Mouse (Mus musculus) left cerebral cortex, adult 9 months (tissue): Measurements from ENCODE around the gene Tvp23b.

Experiments used
- DNase-seq, 2 experiments: peaks; one replicate each; pipeline ENCODE4 v3.0.0; 2022; ENCODE audit warnings: low spot score in 2 of 2

Gene Tvp23b

GRCm38 (mm10) chr11:62901699-62902323 is 22.6 kb downstream of the Tvp23b start:
- DNase-seq: peak; percentile 65 to 88

GRCm38 (mm10) chr11:62903871-62904495 is 24.7 kb downstream of the Tvp23b start:
- no peak for DNase-seq

GRCm38 (mm10) chr11:62909720-62910306 is 30.6 kb downstream of the Tvp23b start:
- DNase-seq: no peak

GRCm38 (mm10) chr11:62911362-62911761 is 32.1 kb downstream of the Tvp23b start:
- DNase-seq: peak in 1 of 2 experiments; percentile 40

GRCm38 (mm10) chr11:62913141-62913540 is 33.9 kb downstream of the Tvp23b start:
- no peak for DNase-seq

- no peak for DNase-seq
Observed at GRCm38 (mm10) chr11:62914532-62914931, 35.3 kb downstream of the Tvp23b start.

- DNase-seq: no peak
Observed at GRCm38 (mm10) chr11:62915486-62915885, 36.2 kb downstream of the Tvp23b start.

- DNase-seq: no peak
Observed at GRCm38 (mm10) chr11:62916765-62917164, 37.5 kb downstream of the Tvp23b start.

- DNase-seq: no peak
Observed at GRCm38 (mm10) chr11:62919946-62920742, 40.9 kb downstream of the Tvp23b start.

GRCm38 (mm10) chr11:62920743-62921050 is 41.4 kb downstream of the Tvp23b start:
- DNase-seq: no peak

- DNase-seq: peak; percentile 78 to 96
Observed at GRCm38 (mm10) chr11:62921052-62921977, 42.1 kb downstream of the Tvp23b start.

- no peak for DNase-seq
Observed at GRCm38 (mm10) chr11:62924091-62924761, 45.0 kb downstream of the Tvp23b start.

- no peak for DNase-seq
Observed at GRCm38 (mm10) chr11:62929799-62930198, 50.5 kb downstream of the Tvp23b start.

GRCm38 (mm10) chr11:62930574-62930973 is 51.3 kb downstream of the Tvp23b start:
- DNase-seq: no peak

GRCm38 (mm10) chr11:62931141-62931540 is 51.9 kb downstream of the Tvp23b start:
- no peak for DNase-seq

- no peak for DNase-seq
Observed at GRCm38 (mm10) chr11:62933099-62933498, 53.8 kb downstream of the Tvp23b start.

- DNase-seq: no peak
Observed at GRCm38 (mm10) chr11:62934795-62935514, 55.7 kb downstream of the Tvp23b start.

- no peak for DNase-seq
Observed at GRCm38 (mm10) chr11:62937986-62938385, 58.7 kb downstream of the Tvp23b start.

- DNase-seq: no peak
Observed at GRCm38 (mm10) chr11:62938921-62939320, 59.7 kb downstream of the Tvp23b start.

GRCm38 (mm10) chr11:62940176-62940575 is 60.9 kb downstream of the Tvp23b start:
- DNase-seq: no peak
